Mouse (Mus musculus) hindbrain, embryonic 13.5 days (tissue): Measurements from ENCODE around the gene Ncor1. TPM values are rescaled to one million over a fixed set of nuclear protein-coding genes. Genes with fewer than 3 reads are reported as not detected.
"Not testable (repeated sequence)": the region's sequence is repeated elsewhere in the genome, so short reads cannot be mapped to it uniquely, and the experiment has no call there.

Source experiments
- ATAC-seq: fragments of 200-750 bp; cut with Nextera tagmentation; 2 replicates; pipeline ENCODE4 v1.8.0; 2017; ENCODE audit warnings: moderate TSS enrichment; ENCODE audit not compliant: low FRiP score
- H3K27ac ChIP-seq: fragments of 300-500 bp; sonication (generic); 2 replicates; pipeline ENCODE4 v1.5.1; 2015; ENCODE audit warnings: inconsistent platforms, mild to moderate bottlenecking, moderate library complexity
- H3K27me3 ChIP-seq: fragments of 300-500 bp; sonication (generic); 2 replicates; pipeline ENCODE4 v1.6.1; 2015; ENCODE audit warnings: mild to moderate bottlenecking, inconsistent platforms
- H3K36me3 ChIP-seq: fragments of 300-500 bp; sonication (generic); 2 replicates; pipeline ENCODE4 v1.6.1; 2015; ENCODE audit warnings: mild to moderate bottlenecking, inconsistent platforms
- H3K4me1 ChIP-seq: fragments of 300-500 bp; sonication (generic); replicated peaks from 2 replicates; pipeline ENCODE4 v1.6.1; 2015; ENCODE audit warnings: inconsistent platforms
- H3K4me2 ChIP-seq: fragments of 300-500 bp; sonication (generic); 2 replicates; pipeline ENCODE4 v1.6.1; 2015; ENCODE audit warnings: inconsistent platforms, mild to moderate bottlenecking, moderate library complexity
- H3K4me3 ChIP-seq: fragments of 300-500 bp; sonication (generic); 2 replicates; pipeline ENCODE4 v1.5.1; 2015; ENCODE audit warnings: mild to moderate bottlenecking, inconsistent platforms
- H3K9ac ChIP-seq: fragments of 300-500 bp; sonication (generic); 2 replicates; pipeline ENCODE4 v1.6.1; 2015; ENCODE audit warnings: mild to moderate bottlenecking, inconsistent platforms
- H3K9me3 ChIP-seq: fragments of 300-500 bp; sonication (generic); 2 replicates; pipeline ENCODE4 v1.6.1; 2016; ENCODE audit warnings: inconsistent platforms
- WGBS: fragments of 180-500 bp; shearing (Covaris S2); methylation state at CpG from one replicate; pipeline ENCODE4 v1.1.7; 2015; 5-methylcytosine and 5-hydroxymethylcytosine counted together
- polyA plus RNA-seq: library from polyadenylated mRNA; unstranded; fragments of >200 nt; fragmentation: Nextera tagmentation; extraction: Ambion mirVana; gene quantifications from 2 replicates; pipeline ENCODE4 v1.2.1, GENCODE M21; 2015

Gene Ncor1
- polyA plus RNA-seq, 1 experiment from 2014 or later, result 170 TPM

- no peak overlapping the region for H3K4me2 ChIP-seq
- no peaks in the 10 kb centered on the region for H3K4me1 ChIP-seq
- no peak for ATAC-seq
- no peak overlapping the region for H3K4me3 ChIP-seq
- H3K27me3 ChIP-seq, result no peaks in the 10 kb centered on the region
- no peaks in the 10 kb centered on the region for H3K9me3 ChIP-seq
- H3K9ac ChIP-seq, result no peak overlapping the region
- no peak overlapping the region for H3K27ac ChIP-seq
- peaks cover 39% of the 10 kb centered on the region for H3K36me3 ChIP-seq
- 94% methylated on average over 2 of the region's 2 CpGs for WGBS
Observed at GRCm38 (mm10) chr11:62396405-62396804, 61.9 kb downstream of the Ncor1 start.

- Histone ChIP-seq H3K4me1 (no peaks in the 10 kb centered on the region), H3K4me3 (no peak overlapping the region), H3K27ac (no peak overlapping the region), H3K4me2 (no peak overlapping the region), H3K36me3 (peaks cover 35% of the 10 kb centered on the region), H3K9me3 (no peaks in the 10 kb centered on the region), H3K27me3 (no peaks in the 10 kb centered on the region), H3K9ac (no peak overlapping the region)
- 99% methylated on average over 3 of the region's 3 CpGs for WGBS
- no peak for ATAC-seq
Observed at GRCm38 (mm10) chr11:62388331-62388679, 70.0 kb downstream of the Ncor1 start.

GRCm38 (mm10) chr11:62387608-62388330, 70.6 kb downstream of the Ncor1 start:
- WGBS, result 90% methylated on average over 10 of the region's 10 CpGs
- no peak for ATAC-seq
- Histone ChIP-seq H3K9ac (no peak overlapping the region), H3K27me3 (no peaks in the 10 kb centered on the region), H3K27ac (no peak overlapping the region), H3K4me2 (no peak overlapping the region), H3K4me1 (no peaks in the 10 kb centered on the region), H3K36me3 (peaks cover 38% of the 10 kb centered on the region), H3K9me3 (no peaks in the 10 kb centered on the region), H3K4me3 (no peak overlapping the region)

- not testable (repeated sequence) for H3K4me3 ChIP-seq, H3K4me2 ChIP-seq, H3K9ac ChIP-seq, H3K4me1 ChIP-seq, H3K9me3 ChIP-seq, ATAC-seq, H3K27ac ChIP-seq, H3K27me3 ChIP-seq
- WGBS, result 88% methylated on average over 6 of the region's 6 CpGs
- H3K36me3 ChIP-seq, result peaks cover 43% of the 10 kb centered on the region
Observed at GRCm38 (mm10) chr11:62377202-62377851, 81.0 kb downstream of the Ncor1 start.

- Histone ChIP-seq H3K27me3 (no peaks in the 10 kb centered on the region), H3K4me3 (no peak overlapping the region), H3K36me3 (peaks cover 45% of the 10 kb centered on the region), H3K9me3 (no peaks in the 10 kb centered on the region), H3K9ac (no peak overlapping the region), H3K4me1 (no peaks in the 10 kb centered on the region), H3K4me2 (no peak overlapping the region), H3K27ac (no peak overlapping the region)
- no peak for ATAC-seq
- 84% methylated on average over 2 of the region's 2 CpGs for WGBS
Observed at GRCm38 (mm10) chr11:62371776-62372175, 86.6 kb downstream of the Ncor1 start.

GRCm38 (mm10) chr11:62369924-62370323, 88.4 kb downstream of the Ncor1 start:
- Histone ChIP-seq H3K27me3 (no peaks in the 10 kb centered on the region), H3K4me2 (no peak overlapping the region), H3K9ac (no peak overlapping the region), H3K36me3 (peaks cover 51% of the 10 kb centered on the region), H3K27ac (no peak overlapping the region), H3K4me3 (no peak overlapping the region), H3K4me1 (no peaks in the 10 kb centered on the region), H3K9me3 (no peaks in the 10 kb centered on the region)
- ATAC-seq, result no peak

- Histone ChIP-seq H3K27me3 (no peaks in the 10 kb centered on the region), H3K4me2 (no peak overlapping the region), H3K27ac (no peak overlapping the region), H3K9me3 (no peaks in the 10 kb centered on the region), H3K4me1 (no peaks in the 10 kb centered on the region), H3K4me3 (no peak overlapping the region), H3K9ac (no peak overlapping the region), H3K36me3 (peaks cover 44% of the 10 kb centered on the region)
- WGBS, result 93% methylated on average over 6 of the region's 6 CpGs
- ATAC-seq, result no peak
Observed at GRCm38 (mm10) chr11:62366879-62367278, 91.5 kb downstream of the Ncor1 start.

- 93% methylated on average over 2 of the region's 2 CpGs for WGBS
Observed at GRCm38 (mm10) chr11:62355216-62355615, 103.1 kb downstream of the Ncor1 start.

GRCm38 (mm10) chr11:62351948-62352347, 106.4 kb downstream of the Ncor1 start:
- no peak for ATAC-seq
- Histone ChIP-seq H3K4me3 (no peak overlapping the region), H3K9me3 (no peaks in the 10 kb centered on the region), H3K27me3 (no peaks in the 10 kb centered on the region), H3K4me2 (no peak overlapping the region), H3K4me1 (no peaks in the 10 kb centered on the region), H3K27ac (no peak overlapping the region), H3K36me3 (peaks cover 69% of the 10 kb centered on the region), H3K9ac (no peak overlapping the region)
- WGBS, result 95% methylated on average over 4 of the region's 4 CpGs

More at GRCm38 (mm10) chr11:62355216-62355615, 103.1 kb downstream of the Ncor1 start:
- H3K4me2 ChIP-seq, result no peak overlapping the region
- H3K4me1 ChIP-seq, result no peaks in the 10 kb centered on the region
- H3K9me3 ChIP-seq, result no peaks in the 10 kb centered on the region
- H3K27me3 ChIP-seq, result no peaks in the 10 kb centered on the region
- H3K27ac ChIP-seq, result no peak overlapping the region
- no peak overlapping the region for H3K4me3 ChIP-seq
- H3K36me3 ChIP-seq, result peaks cover 54% of the 10 kb centered on the region
- H3K9ac ChIP-seq, result no peak overlapping the region
- ATAC-seq, result no peak

- Histone ChIP-seq H3K27ac (no peak overlapping the region), H3K4me1 (no peaks in the 10 kb centered on the region), H3K4me2 (no peak overlapping the region), H3K9ac (no peak overlapping the region), H3K36me3 (peaks cover 61% of the 10 kb centered on the region), H3K27me3 (no peaks in the 10 kb centered on the region), H3K4me3 (no peak overlapping the region), H3K9me3 (no peaks in the 10 kb centered on the region)
- 96% methylated on average over 13 of the region's 13 CpGs for WGBS
- no peak for ATAC-seq
Observed at GRCm38 (mm10) chr11:62343002-62343401, 115.3 kb downstream of the Ncor1 start.

- Histone ChIP-seq H3K9ac (no peak overlapping the region), H3K27me3 (no peaks in the 10 kb centered on the region), H3K4me3 (no peak overlapping the region), H3K4me2 (no peak overlapping the region), H3K4me1 (no peaks in the 10 kb centered on the region), H3K27ac (no peak overlapping the region), H3K9me3 (no peaks in the 10 kb centered on the region), H3K36me3 (peaks cover 86% of the 10 kb centered on the region)
- ATAC-seq, result no peak
- WGBS, result 91% methylated on average over 4 of the region's 4 CpGs
Observed at GRCm38 (mm10) chr11:62332228-62332627, 126.1 kb downstream of the Ncor1 start.

- peaks cover 88% of the 10 kb centered on the region for H3K36me3 ChIP-seq
- WGBS, result 91% methylated on average over 5 of the region's 5 CpGs
Observed at GRCm38 (mm10) chr11:62331141-62331540, 127.2 kb downstream of the Ncor1 start.

GRCm38 (mm10) chr11:62323659-62324058, 134.7 kb downstream of the Ncor1 start:
- no peak overlapping the region for H3K9ac ChIP-seq
- H3K27me3 ChIP-seq, result no peaks in the 10 kb centered on the region
- H3K27ac ChIP-seq, result no peak overlapping the region
- peaks cover 86% of the 10 kb centered on the region for H3K36me3 ChIP-seq
- ATAC-seq, result no peak
- no peak overlapping the region for H3K4me2 ChIP-seq
- 94% methylated on average over 3 of the region's 3 CpGs for WGBS
- no peaks in the 10 kb centered on the region for H3K9me3 ChIP-seq
- no peaks in the 10 kb centered on the region for H3K4me1 ChIP-seq
- no peak overlapping the region for H3K4me3 ChIP-seq

More at GRCm38 (mm10) chr11:62331141-62331540, 127.2 kb downstream of the Ncor1 start:
- H3K4me1 ChIP-seq, result no peaks in the 10 kb centered on the region
- no peaks in the 10 kb centered on the region for H3K9me3 ChIP-seq
- H3K4me2 ChIP-seq, result no peak overlapping the region
- no peak overlapping the region for H3K4me3 ChIP-seq
- no peak overlapping the region for H3K9ac ChIP-seq
- no peaks in the 10 kb centered on the region for H3K27me3 ChIP-seq
- H3K27ac ChIP-seq, result no peak overlapping the region
- ATAC-seq, result no peak
